Mouse (Mus musculus): ENCODE data around the gene Birc7. TPM values are rescaled to one million over a fixed set of nuclear protein-coding genes. Genes with fewer than 3 reads are reported as not detected.
A peak's percentile ranks its signal among the peaks of the same experiment; 100 is the strongest.

Birc7 gene
- polyA plus RNA-seq, 1 experiment from 2014 or later: not detected

DNA sequence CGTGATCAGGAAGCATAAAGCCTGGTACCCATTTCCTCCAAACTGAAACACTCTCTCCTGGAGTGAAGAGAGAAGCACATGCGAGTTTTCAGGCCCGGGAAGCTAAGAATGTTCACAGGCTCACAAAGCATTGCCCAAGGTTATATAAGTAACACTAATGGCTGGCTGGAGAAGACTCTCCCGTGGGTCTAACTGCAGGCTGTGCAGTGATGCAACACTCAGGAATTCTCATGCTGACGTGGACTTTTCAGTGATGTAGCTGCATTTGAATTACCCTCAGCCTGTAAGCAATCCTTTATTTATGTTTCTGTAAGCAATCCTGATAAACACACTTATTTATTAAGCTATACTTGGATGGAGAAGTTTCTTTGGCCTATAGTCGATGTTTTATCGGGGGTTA, 30.8 kb downstream of the Birc7 start:
- Histone ChIP-seq H3K27me3 (ENCODE audit: control insufficient read depth, insufficient read depth, low read depth, low read length) (no peaks in the 10 kb centered on the region), H3K9ac (ENCODE audit: low read depth, low read length) (no peak overlapping the region), H3K4me2 (ENCODE audit: low read length) (no peak overlapping the region), H3K27ac (ENCODE audit: low read length) (no peak overlapping the region), H3K9me3 (replicated peaks; ENCODE audit: control insufficient read depth, low read length, poor library complexity, severe bottlenecking) (no peaks in the 10 kb centered on the region), H3K4me1 (ENCODE audit: control insufficient read depth, insufficient read depth, low read length) (peaks cover 5% of the 10 kb centered on the region; the same call in 1 of the 2 replicates), H3K4me3 (ENCODE audit: low read depth, low read length) (no peak overlapping the region), H3K36me3 (ENCODE audit: control insufficient read depth, insufficient read depth, low read length) (no peaks in the 10 kb centered on the region)
- ATAC-seq: no peak
- WGBS: 80% methylated on average over 7 of the region's 7 CpGs

DNA sequence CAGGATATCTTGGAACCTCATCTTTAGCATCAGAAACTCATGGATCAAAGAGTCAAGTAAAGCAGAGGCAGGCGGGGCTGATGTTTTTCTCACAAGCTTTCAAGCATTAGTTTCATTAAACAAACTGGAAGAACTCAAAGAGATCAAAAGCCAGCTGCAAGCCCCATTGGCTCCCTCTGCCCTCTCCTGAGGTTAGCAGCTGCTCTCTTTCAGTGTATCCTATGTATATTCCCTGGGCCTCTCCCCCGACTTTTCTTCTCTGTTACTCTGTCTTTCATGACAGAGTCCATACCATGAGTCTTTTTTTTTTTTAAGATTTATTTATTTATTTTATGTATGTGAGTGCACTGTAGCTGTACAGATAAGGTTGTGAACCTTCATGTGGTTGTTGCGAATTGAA, 31.4 kb downstream of the Birc7 start:
- no peak overlapping the region for H3K27ac ChIP-seq (ENCODE audit: low read length)
- H3K27me3 ChIP-seq (ENCODE audit: control insufficient read depth, insufficient read depth, low read depth, low read length): no peaks in the 10 kb centered on the region
- WGBS: 81% methylated on average over 3 of the region's 3 CpGs
- no peaks in the 10 kb centered on the region for H3K36me3 ChIP-seq (ENCODE audit: control insufficient read depth, insufficient read depth, low read length)
- no peak overlapping the region for H3K4me2 ChIP-seq (ENCODE audit: low read length)
- ATAC-seq: no peak
- H3K9ac ChIP-seq (ENCODE audit: low read depth, low read length): no peak overlapping the region
- no peaks in the 10 kb centered on the region for H3K9me3 ChIP-seq (replicated peaks; ENCODE audit: control insufficient read depth, low read length, poor library complexity, severe bottlenecking)
- peaks cover under 1% of the 10 kb centered on the region; the same call in 1 of the 2 replicates for H3K4me1 ChIP-seq (ENCODE audit: control insufficient read depth, insufficient read depth, low read length)
- no peak overlapping the region for H3K4me3 ChIP-seq (ENCODE audit: low read depth, low read length)

DNA sequence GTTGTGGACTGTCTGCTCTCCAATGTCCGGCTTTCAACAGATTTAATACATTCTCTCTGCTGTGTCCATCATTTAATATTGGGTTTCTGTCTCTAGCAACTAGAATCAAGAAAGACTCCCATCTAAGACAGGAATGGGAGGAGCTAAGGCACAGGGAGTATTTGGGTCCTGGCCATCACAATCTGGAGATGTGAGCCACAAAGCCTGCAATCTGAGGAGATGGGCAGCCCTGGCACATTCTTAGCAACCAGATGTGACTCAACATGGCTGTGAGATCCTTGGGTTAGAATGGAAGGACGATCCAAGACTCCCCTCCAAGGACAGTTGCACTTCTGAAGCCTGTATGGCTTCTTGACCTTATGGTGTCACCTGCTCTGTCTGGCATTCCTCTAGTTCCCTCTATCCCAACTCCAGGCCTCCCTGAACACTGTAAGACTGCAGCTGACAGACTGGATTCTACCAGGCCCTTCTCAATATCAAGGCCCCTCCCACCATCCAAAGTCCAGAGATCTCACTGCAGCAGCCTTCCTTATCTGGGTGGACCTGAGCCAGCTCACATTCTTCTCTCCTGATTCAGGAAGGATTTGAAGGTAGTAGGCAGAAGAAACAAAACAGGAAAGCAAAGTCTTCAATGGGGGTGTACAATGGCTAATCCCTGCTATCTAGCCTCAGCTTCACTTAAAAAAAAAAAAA, 33.9 kb downstream of the Birc7 start:
- H3K4me3 ChIP-seq (ENCODE audit: low read depth, low read length): no peak overlapping the region
- WGBS: 77% methylated on average over 2 of the region's 2 CpGs
- H3K36me3 ChIP-seq (ENCODE audit: control insufficient read depth, insufficient read depth, low read length): no peaks in the 10 kb centered on the region
- no peaks in the 10 kb centered on the region for H3K27me3 ChIP-seq (ENCODE audit: control insufficient read depth, insufficient read depth, low read depth, low read length)
- no peak overlapping the region for H3K4me2 ChIP-seq (ENCODE audit: low read length)
- H3K9ac ChIP-seq (ENCODE audit: low read depth, low read length): no peak overlapping the region
- ATAC-seq: no peak
- no peaks in the 10 kb centered on the region for H3K9me3 ChIP-seq (replicated peaks; ENCODE audit: control insufficient read depth, low read length, poor library complexity, severe bottlenecking)
- H3K27ac ChIP-seq (ENCODE audit: low read length): no peak overlapping the region
- H3K4me1 ChIP-seq (ENCODE audit: control insufficient read depth, insufficient read depth, low read length): peaks cover 10% of the 10 kb centered on the region

DNA sequence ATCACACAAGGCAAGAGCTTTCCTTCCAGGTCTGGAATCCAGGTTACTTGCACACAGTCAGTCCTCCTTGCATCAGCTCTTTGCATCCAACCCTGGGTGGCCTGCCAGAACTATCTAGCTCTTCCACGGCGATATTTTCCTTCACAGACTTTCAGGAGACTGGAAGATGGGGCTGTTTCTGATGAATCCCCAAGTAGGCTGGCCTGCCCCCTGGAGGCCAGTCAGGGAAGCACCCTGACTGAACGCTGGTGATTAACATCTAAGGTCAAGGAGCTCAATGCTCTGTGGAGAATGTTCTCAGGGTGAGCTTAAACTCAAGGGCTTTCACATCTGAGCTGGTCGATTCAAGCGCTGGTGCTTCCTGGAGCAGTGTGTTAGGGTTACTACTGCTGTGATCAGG, 35.1 kb downstream of the Birc7 start:
- no peak for ATAC-seq
- no peak overlapping the region for H3K9ac ChIP-seq (ENCODE audit: low read depth, low read length)
- H3K4me1 ChIP-seq (ENCODE audit: control insufficient read depth, insufficient read depth, low read length): peaks cover 17% of the 10 kb centered on the region
- no peaks in the 10 kb centered on the region for H3K9me3 ChIP-seq (replicated peaks; ENCODE audit: control insufficient read depth, low read length, poor library complexity, severe bottlenecking)
- no peak overlapping the region for H3K4me3 ChIP-seq (ENCODE audit: low read depth, low read length)
- H3K27me3 ChIP-seq (ENCODE audit: control insufficient read depth, insufficient read depth, low read depth, low read length): no peaks in the 10 kb centered on the region
- no peak overlapping the region for H3K4me2 ChIP-seq (ENCODE audit: low read length)
- no peak overlapping the region for H3K27ac ChIP-seq (ENCODE audit: low read length)
- no peaks in the 10 kb centered on the region for H3K36me3 ChIP-seq (ENCODE audit: control insufficient read depth, insufficient read depth, low read length)
- 2% methylated on average over 5 of the region's 5 CpGs for WGBS

DNA sequence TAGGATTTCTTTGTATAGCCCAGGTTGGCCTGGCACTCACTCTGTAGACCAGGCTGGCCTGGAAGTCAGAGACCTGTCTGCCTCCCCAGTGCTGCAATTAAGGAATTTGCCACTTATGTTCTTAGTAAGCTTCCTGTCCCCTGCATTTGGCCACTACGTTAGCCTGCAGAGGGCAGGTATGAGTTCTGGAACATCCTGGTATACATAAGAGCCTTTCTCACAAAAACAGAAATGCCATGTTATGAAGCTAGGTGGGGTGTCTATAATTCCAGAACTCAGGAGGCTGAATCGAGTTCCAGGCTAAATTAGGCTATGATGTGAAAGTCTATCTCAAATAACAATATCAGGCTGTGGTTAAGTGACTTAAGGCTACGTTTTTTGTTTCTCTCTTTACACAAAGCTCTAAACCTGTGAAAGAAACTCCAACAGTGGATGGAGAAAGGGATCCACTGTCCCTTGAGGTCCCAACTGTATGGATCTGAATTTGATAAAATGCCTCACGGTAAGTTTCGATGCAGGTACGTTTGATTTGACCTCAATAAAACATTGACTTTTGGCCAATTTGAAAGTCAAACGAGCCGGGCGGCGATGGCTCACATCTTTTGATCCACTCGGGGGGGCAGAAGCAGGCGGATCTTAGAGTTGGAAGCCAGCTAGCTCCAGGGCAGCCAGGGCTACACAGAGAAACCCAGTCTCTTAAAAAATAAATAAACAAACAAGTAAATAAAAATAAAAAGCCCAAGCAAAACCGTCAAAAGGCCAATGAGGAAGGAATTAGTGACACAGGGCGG, 37.5 kb downstream of the Birc7 start:
- peak; percentile 25; the same call in 1 of the 2 replicates for ATAC-seq
- 14% methylated on average over 14 of the region's 14 CpGs for WGBS
- peak overlapping the region; percentile 78 for H3K9ac ChIP-seq (ENCODE audit: low read depth, low read length)
- peak overlapping the region; percentile 93 for H3K4me3 ChIP-seq (ENCODE audit: low read depth, low read length)
- no peaks in the 10 kb centered on the region for H3K9me3 ChIP-seq (replicated peaks; ENCODE audit: control insufficient read depth, low read length, poor library complexity, severe bottlenecking)
- no peaks in the 10 kb centered on the region for H3K27me3 ChIP-seq (ENCODE audit: control insufficient read depth, insufficient read depth, low read depth, low read length)
- H3K4me2 ChIP-seq (ENCODE audit: low read length): peak overlapping the region; percentile 97
- peaks cover 21% of the 10 kb centered on the region for H3K4me1 ChIP-seq (ENCODE audit: control insufficient read depth, insufficient read depth, low read length)
- H3K27ac ChIP-seq (ENCODE audit: low read length): peak overlapping the region; percentile 84
- peaks cover 1% of the 10 kb centered on the region; the same call in 1 of the 2 replicates for H3K36me3 ChIP-seq (ENCODE audit: control insufficient read depth, insufficient read depth, low read length)

DNA sequence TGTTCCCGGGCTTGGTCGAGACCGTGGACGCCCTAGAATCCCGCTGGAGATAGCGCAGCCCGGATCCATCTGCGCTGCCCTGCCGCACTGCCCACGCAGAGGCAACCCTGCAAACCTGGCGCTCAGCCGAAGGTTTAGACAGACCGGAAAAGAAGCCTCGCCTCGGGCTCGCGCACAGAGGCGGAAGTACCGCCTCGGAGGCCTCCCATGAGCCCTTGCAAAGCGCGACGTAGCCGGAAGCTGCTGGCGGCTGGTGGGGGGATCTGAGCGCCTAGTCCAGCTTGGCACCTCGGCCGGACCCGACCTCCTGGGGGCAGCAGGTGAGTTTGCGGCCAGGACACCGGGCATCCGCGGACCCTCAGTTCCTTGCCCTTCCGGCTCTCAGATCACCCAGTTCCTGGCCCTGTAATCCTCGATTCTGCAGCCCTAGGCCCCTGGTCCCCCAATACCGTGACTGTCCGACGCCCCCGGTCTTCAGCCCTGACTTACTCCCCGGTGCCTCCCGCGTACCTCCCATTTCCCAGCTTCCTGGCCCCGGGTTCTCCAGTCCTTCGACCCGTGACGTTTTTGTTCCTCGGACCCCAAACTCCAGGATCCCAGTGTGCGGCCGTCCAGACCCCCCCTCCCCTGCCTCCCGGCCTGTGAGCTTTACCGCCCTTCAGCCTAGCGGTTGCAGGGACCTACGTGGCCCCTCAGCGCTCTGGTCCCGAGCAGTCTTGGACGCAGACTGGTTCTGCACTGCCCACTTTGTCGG, 38.4 kb downstream of the Birc7 start, which contains the start of gene Arfgap1:
TSS of gene Arfgap1 (plus strand) at position 216 of the 754 bp plus-strand sequence.
- WGBS: under 1% methylated on average over 57 of the region's 57 CpGs
- ATAC-seq: peak; percentile 91
- peak within 1 kb of the TSS; percentile 84 for H3K27ac ChIP-seq (ENCODE audit: low read length)
- H3K27me3 ChIP-seq (ENCODE audit: control insufficient read depth, insufficient read depth, low read depth, low read length): no peaks in the 10 kb centered on the region
- no peaks in the 10 kb centered on the region for H3K9me3 ChIP-seq (replicated peaks; ENCODE audit: control insufficient read depth, low read length, poor library complexity, severe bottlenecking)
- H3K4me2 ChIP-seq (ENCODE audit: low read length): peak within 1 kb of the TSS; percentile 97
- H3K36me3 ChIP-seq (ENCODE audit: control insufficient read depth, insufficient read depth, low read length): peaks cover 10% of the 10 kb centered on the region
- peak within 1 kb of the TSS; percentile 93 for H3K4me3 ChIP-seq (ENCODE audit: low read depth, low read length)
- peaks cover 21% of the 10 kb centered on the region for H3K4me1 ChIP-seq (ENCODE audit: control insufficient read depth, insufficient read depth, low read length)
- H3K9ac ChIP-seq (ENCODE audit: low read depth, low read length): peak within 1 kb of the TSS; percentile 78

DNA sequence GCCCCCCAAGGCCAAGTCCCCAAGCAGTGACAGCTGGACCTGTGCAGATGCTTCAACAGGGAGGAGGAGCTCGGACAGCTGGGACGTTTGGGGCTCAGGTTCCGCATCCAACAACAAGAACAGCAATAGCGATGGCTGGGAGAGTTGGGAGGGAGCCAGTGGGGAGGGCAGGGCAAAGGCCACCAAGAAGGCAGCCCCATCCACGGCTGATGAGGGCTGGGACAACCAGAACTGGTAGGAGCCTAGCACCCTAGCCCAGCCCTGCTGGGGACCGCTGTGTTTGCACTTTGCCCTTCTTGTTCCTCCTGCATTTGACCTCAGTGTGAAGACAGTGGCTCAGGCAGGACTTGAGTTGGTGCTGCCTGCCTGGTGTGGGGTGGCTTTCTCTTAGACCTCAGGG, 52.3 kb downstream of the Birc7 start:
- WGBS: 81% methylated on average over 6 of the region's 6 CpGs
- H3K9ac ChIP-seq (ENCODE audit: low read depth, low read length): no peak overlapping the region
- no peaks in the 10 kb centered on the region for H3K4me1 ChIP-seq (ENCODE audit: control insufficient read depth, insufficient read depth, low read length)
- H3K4me2 ChIP-seq (ENCODE audit: low read length): no peak overlapping the region
- H3K9me3 ChIP-seq (replicated peaks; ENCODE audit: control insufficient read depth, low read length, poor library complexity, severe bottlenecking): no peaks in the 10 kb centered on the region
- H3K27ac ChIP-seq (ENCODE audit: low read length): no peak overlapping the region
- peaks cover 46% of the 10 kb centered on the region for H3K36me3 ChIP-seq (ENCODE audit: control insufficient read depth, insufficient read depth, low read length)
- ATAC-seq: no peak
- H3K4me3 ChIP-seq (ENCODE audit: low read depth, low read length): no peak overlapping the region
- no peaks in the 10 kb centered on the region for H3K27me3 ChIP-seq (ENCODE audit: control insufficient read depth, insufficient read depth, low read depth, low read length)

Data from midbrain, embryonic 16.5 days (tissue).